Mouse (Mus musculus): ENCODE measurements around the gene Gm9945. TPM values are rescaled to one million over a fixed set of nuclear protein-coding genes. Genes with fewer than 3 reads are reported as not detected.
A peak's percentile ranks its signal among the peaks of the same experiment; 100 is the strongest.

Gene Gm9945
- polyA plus RNA-seq (2014; fragmentation: Nextera tagmentation; extraction: Ambion mirVana): not detected in 2 replicates

DNA sequence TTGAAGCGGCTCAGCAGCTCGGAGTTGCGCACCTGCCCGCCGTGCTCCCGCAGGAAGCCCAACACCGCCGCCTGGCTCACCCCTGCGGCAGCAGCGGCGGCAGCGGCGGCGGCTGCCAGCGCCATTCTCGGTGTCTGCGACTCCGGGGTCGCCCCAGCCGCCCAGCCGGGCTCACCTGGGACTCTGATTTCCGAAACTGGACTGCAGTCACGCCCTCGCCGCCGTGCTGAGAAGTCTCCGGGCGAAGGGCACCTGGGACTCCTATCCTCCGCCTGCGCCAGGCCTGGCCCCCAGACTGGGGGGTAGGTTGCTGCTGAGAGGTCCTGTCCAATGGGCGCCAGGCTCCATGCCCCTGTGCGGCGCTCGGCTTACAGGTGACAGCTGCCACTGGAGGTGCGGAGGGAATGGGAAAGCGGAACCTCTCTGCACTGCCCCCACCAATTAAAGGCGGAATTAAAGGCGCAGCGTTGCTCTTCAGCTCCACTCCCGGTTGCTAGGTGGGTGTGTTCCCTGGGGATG is at the start of gene Gm9945, which contains the start of gene Sowaha:
Gene Gm9945, plus strand, starts transcription at position 384 of the 519 bp plus-strand sequence.
Gene Sowaha, minus strand, starts transcription at position 492 of the 519 bp plus-strand sequence.
- peak; percentile 59 for DNase-seq (ENCODE audit: low spot score)

GRCm38 (mm10) chr11:53430300-53430669 is 49.7 kb upstream of the Gm9945 start:
- Histone ChIP-seq H3K27ac (replicated peaks; ENCODE audit: low read depth, low read length) (peak overlapping the region; percentile 88), H3K27me3 (replicated peaks; ENCODE audit: control insufficient read depth, insufficient read depth, low read length) (no peaks in the 10 kb centered on the region), H3K4me1 (ENCODE audit: control insufficient read depth, insufficient read depth, low read length) (peaks cover 7% of the 10 kb centered on the region), H3K9ac (ENCODE audit: low read depth, low read length) (peak overlapping the region; percentile 94), H3K4me2 (ENCODE audit: low read depth, low read length) (peak overlapping the region; percentile 92), H3K36me3 (ENCODE audit: control insufficient read depth, insufficient read depth, low read length) (peaks cover 16% of the 10 kb centered on the region; the same call in 1 of the 2 replicates), H3K9me3 (ENCODE audit: control insufficient read depth, low read length) (no peaks in the 10 kb centered on the region), H3K4me3 (ENCODE audit: low read depth, low read length) (peak overlapping the region; percentile 90)
- DNase-seq (ENCODE audit: low spot score) (no peak), ATAC-seq (ENCODE audit: low read depth) (peak; percentile 45)
- under 1% methylated on average over 30 of the region's 34 CpGs for WGBS

More for the DNA sequence above, at the start of gene Gm9945, which contains the start of gene Sowaha:
- Histone ChIP-seq H3K27ac (replicated peaks; ENCODE audit: low read depth, low read length) (no peak within 1 kb of the TSS), H3K9ac (ENCODE audit: low read depth, low read length) (peak within 1 kb of the TSS; percentile 49), H3K36me3 (ENCODE audit: control insufficient read depth, insufficient read depth, low read length) (no peaks in the 10 kb centered on the region), H3K4me3 (ENCODE audit: low read depth, low read length) (peak within 1 kb of the TSS; percentile 47), H3K4me2 (ENCODE audit: low read depth, low read length) (peak within 1 kb of the TSS; percentile 83), H3K27me3 (replicated peaks; ENCODE audit: control insufficient read depth, insufficient read depth, low read length) (peaks cover 59% of the 10 kb centered on the region), H3K4me1 (ENCODE audit: control insufficient read depth, insufficient read depth, low read length) (0 out of 2 replicates have a peak, but pooled peaks cover 11% of the 10 kb centered on the region), H3K9me3 (ENCODE audit: control insufficient read depth, low read length) (no peaks in the 10 kb centered on the region)
- peak; percentile 89 for ATAC-seq (ENCODE audit: low read depth)
- 7% methylated on average over 21 of the region's 40 CpGs for WGBS

- Histone ChIP-seq H3K9ac (ENCODE audit: low read depth, low read length) (peak within 1 kb of the TSS; percentile 94), H3K9me3 (ENCODE audit: control insufficient read depth, low read length) (no peaks in the 10 kb centered on the region), H3K36me3 (ENCODE audit: control insufficient read depth, insufficient read depth, low read length) (peaks cover 16% of the 10 kb centered on the region; the same call in 1 of the 2 replicates), H3K27me3 (replicated peaks; ENCODE audit: control insufficient read depth, insufficient read depth, low read length) (no peaks in the 10 kb centered on the region), H3K4me2 (ENCODE audit: low read depth, low read length) (peak within 1 kb of the TSS; percentile 92), H3K4me1 (ENCODE audit: control insufficient read depth, insufficient read depth, low read length) (peaks cover 7% of the 10 kb centered on the region), H3K27ac (replicated peaks; ENCODE audit: low read depth, low read length) (peak within 1 kb of the TSS; percentile 88), H3K4me3 (ENCODE audit: low read depth, low read length) (peak within 1 kb of the TSS; percentile 90)
- under 1% methylated on average over 44 of the region's 44 CpGs for WGBS
- DNase-seq (ENCODE audit: low spot score) (peak; percentile 100), ATAC-seq (ENCODE audit: low read depth) (peak; percentile 93)
Observed at GRCm38 (mm10) chr11:53430670-53431346, 49.2 kb upstream of the Gm9945 start, which contains the start of the genes Uqcrq and Gdf9. TSS of gene Uqcrq (minus strand) at chr11:53430831. TSS of gene Gdf9 (plus strand) at chr11:53431023.

GRCm38 (mm10) chr11:53431347-53432056 is 48.5 kb upstream of the Gm9945 start:
- H3K9me3 ChIP-seq (ENCODE audit: control insufficient read depth, low read length): no peaks in the 10 kb centered on the region
- H3K4me3 ChIP-seq (ENCODE audit: low read depth, low read length): peak overlapping the region; percentile 90
- WGBS: 20% methylated on average over 9 of the region's 9 CpGs
- DNase-seq (ENCODE audit: low spot score): no peak
- H3K4me2 ChIP-seq (ENCODE audit: low read depth, low read length): peak overlapping the region; percentile 92
- H3K27me3 ChIP-seq (replicated peaks; ENCODE audit: control insufficient read depth, insufficient read depth, low read length): no peaks in the 10 kb centered on the region
- peaks cover 7% of the 10 kb centered on the region for H3K4me1 ChIP-seq (ENCODE audit: control insufficient read depth, insufficient read depth, low read length)
- peak; percentile 19 for ATAC-seq (ENCODE audit: low read depth)
- peak overlapping the region; percentile 88 for H3K27ac ChIP-seq (replicated peaks; ENCODE audit: low read depth, low read length)
- peak overlapping the region; percentile 94 for H3K9ac ChIP-seq (ENCODE audit: low read depth, low read length)
- H3K36me3 ChIP-seq (ENCODE audit: control insufficient read depth, insufficient read depth, low read length): peaks cover 16% of the 10 kb centered on the region; the same call in 1 of the 2 replicates

GRCm38 (mm10) chr11:53433057-53433456 is 46.9 kb upstream of the Gm9945 start:
- Histone ChIP-seq H3K9me3 (ENCODE audit: control insufficient read depth, low read length) (no peaks in the 10 kb centered on the region), H3K4me2 (ENCODE audit: low read depth, low read length) (no peak overlapping the region), H3K4me1 (ENCODE audit: control insufficient read depth, insufficient read depth, low read length) (peaks cover 7% of the 10 kb centered on the region), H3K36me3 (ENCODE audit: control insufficient read depth, insufficient read depth, low read length) (peaks cover 12% of the 10 kb centered on the region; the same call in 1 of the 2 replicates), H3K9ac (ENCODE audit: low read depth, low read length) (no peak overlapping the region), H3K27ac (replicated peaks; ENCODE audit: low read depth, low read length) (no peak overlapping the region), H3K27me3 (replicated peaks; ENCODE audit: control insufficient read depth, insufficient read depth, low read length) (no peaks in the 10 kb centered on the region), H3K4me3 (ENCODE audit: low read depth, low read length) (no peak overlapping the region)
- no peak for DNase-seq (ENCODE audit: low spot score)
- 58% methylated on average over 6 of the region's 6 CpGs for WGBS
- no peak for ATAC-seq (ENCODE audit: low read depth)

DNA sequence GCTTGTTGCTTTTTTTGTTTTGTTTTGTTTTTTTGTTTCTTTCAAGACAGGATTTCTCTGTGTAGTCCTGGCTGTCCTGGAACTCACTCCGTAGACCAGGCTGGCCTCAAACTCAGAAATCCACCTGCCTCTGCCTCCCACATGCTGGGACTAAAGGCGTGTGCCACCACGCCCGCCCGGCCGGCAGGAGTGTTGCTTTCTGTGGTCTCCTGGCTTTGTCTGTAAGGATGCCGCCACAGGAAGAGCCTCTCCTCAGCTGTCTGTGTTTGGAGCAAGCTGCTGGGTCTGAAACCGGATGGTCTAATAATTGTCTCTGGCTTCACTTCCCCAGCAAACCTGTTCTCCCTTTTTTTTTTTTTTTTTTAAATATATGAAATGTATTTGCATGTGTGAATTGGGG is 44.5 kb upstream of the Gm9945 start:
- Histone ChIP-seq H3K27ac (replicated peaks; ENCODE audit: low read depth, low read length) (no peak overlapping the region), H3K9ac (ENCODE audit: low read depth, low read length) (no peak overlapping the region), H3K27me3 (replicated peaks; ENCODE audit: control insufficient read depth, insufficient read depth, low read length) (no peaks in the 10 kb centered on the region), H3K4me3 (ENCODE audit: low read depth, low read length) (no peak overlapping the region), H3K4me2 (ENCODE audit: low read depth, low read length) (no peak overlapping the region), H3K4me1 (ENCODE audit: control insufficient read depth, insufficient read depth, low read length) (no peaks in the 10 kb centered on the region; the same call in 1 of the 2 replicates), H3K36me3 (ENCODE audit: control insufficient read depth, insufficient read depth, low read length) (no peaks in the 10 kb centered on the region), H3K9me3 (ENCODE audit: control insufficient read depth, low read length) (no peaks in the 10 kb centered on the region)
- no peak for ATAC-seq (ENCODE audit: low read depth)
- 86% methylated on average over 8 of the region's 8 CpGs for WGBS
- no peak for DNase-seq (ENCODE audit: low spot score)

GRCm38 (mm10) chr11:53436338-53436737 is 43.6 kb upstream of the Gm9945 start:
- WGBS: 91% methylated on average over 6 of the region's 6 CpGs

GRCm38 (mm10) chr11:53441921-53442320 is 38.0 kb upstream of the Gm9945 start:
- H3K27ac ChIP-seq (replicated peaks; ENCODE audit: low read depth, low read length): peak overlapping the region; percentile 70
- H3K36me3 ChIP-seq (ENCODE audit: control insufficient read depth, insufficient read depth, low read length): no peaks in the 10 kb centered on the region
- H3K4me2 ChIP-seq (ENCODE audit: low read depth, low read length): no peak overlapping the region
- H3K27me3 ChIP-seq (replicated peaks; ENCODE audit: control insufficient read depth, insufficient read depth, low read length): no peaks in the 10 kb centered on the region
- ATAC-seq (ENCODE audit: low read depth): 0 out of 2 replicates have a peak, but pooled peaks have one; percentile 41
- no peak overlapping the region; the same call in 1 of the 2 replicates for H3K9ac ChIP-seq (ENCODE audit: low read depth, low read length)
- DNase-seq (ENCODE audit: low spot score): peak; percentile 14
- WGBS: 28% methylated on average over 12 of the region's 12 CpGs
- no peaks in the 10 kb centered on the region for H3K4me1 ChIP-seq (ENCODE audit: control insufficient read depth, insufficient read depth, low read length)
- no peaks in the 10 kb centered on the region for H3K9me3 ChIP-seq (ENCODE audit: control insufficient read depth, low read length)
- no peak overlapping the region for H3K4me3 ChIP-seq (ENCODE audit: low read depth, low read length)

More at GRCm38 (mm10) chr11:53436338-53436737, 43.6 kb upstream of the Gm9945 start:
- Histone ChIP-seq H3K9me3 (ENCODE audit: control insufficient read depth, low read length) (no peaks in the 10 kb centered on the region), H3K4me1 (ENCODE audit: control insufficient read depth, insufficient read depth, low read length) (no peaks in the 10 kb centered on the region; the same call in 1 of the 2 replicates), H3K36me3 (ENCODE audit: control insufficient read depth, insufficient read depth, low read length) (no peaks in the 10 kb centered on the region), H3K4me2 (ENCODE audit: low read depth, low read length) (no peak overlapping the region), H3K27me3 (replicated peaks; ENCODE audit: control insufficient read depth, insufficient read depth, low read length) (no peaks in the 10 kb centered on the region), H3K27ac (replicated peaks; ENCODE audit: low read depth, low read length) (no peak overlapping the region), H3K9ac (ENCODE audit: low read depth, low read length) (no peak overlapping the region), H3K4me3 (ENCODE audit: low read depth, low read length) (no peak overlapping the region)
- DNase-seq (ENCODE audit: low spot score) (no peak), ATAC-seq (ENCODE audit: low read depth) (no peak)
